Mouse (Mus musculus): ENCODE results near the gene Gpr37l1. TPM values are rescaled to one million over a fixed set of nuclear protein-coding genes. Genes with fewer than 3 reads are reported as not detected.

Gpr37l1 gene
- polyA plus RNA-seq (2012; rRNA removed) = 0.35 and 0.46 TPM in 2 replicates

DNA sequence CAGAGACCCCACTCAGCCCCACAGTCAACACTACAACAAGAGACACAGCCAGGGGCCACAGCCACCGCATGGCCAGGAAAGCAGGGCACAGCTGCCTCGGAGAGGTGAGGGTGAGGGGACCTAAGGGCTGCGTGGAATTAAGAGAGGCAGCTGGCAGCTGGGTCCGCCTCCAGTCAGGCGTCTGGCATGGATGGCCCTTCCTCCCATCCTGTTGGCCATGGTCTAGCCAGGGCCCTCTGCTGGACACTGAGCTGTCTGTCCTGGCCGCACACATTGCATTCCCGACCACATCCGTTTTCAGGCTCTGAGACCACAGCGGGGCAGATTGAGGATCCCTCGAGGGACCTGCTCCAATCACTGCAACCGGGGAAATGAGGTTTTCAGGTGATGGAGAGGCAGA lies at the start of gene Gpr37l1:
TSS of gene Gpr37l1 (minus strand) at position 247 of the 400 bp plus-strand sequence.
- no peak for TF ChIP-seq POLR2A (IDR thresholded peaks at IDR 0.05; ENCODE audit: borderline replicate concordance, extremely low read depth, insufficient read depth, insufficient read length, poor library complexity, severe bottlenecking)
- TF ChIP-seq CTCF (IDR thresholded peaks at IDR 0.05; ENCODE audit: borderline replicate concordance, extremely low read depth, insufficient read depth, insufficient read length) = no peak
- no peak for DNase-seq (ENCODE audit: low read depth)

DNA sequence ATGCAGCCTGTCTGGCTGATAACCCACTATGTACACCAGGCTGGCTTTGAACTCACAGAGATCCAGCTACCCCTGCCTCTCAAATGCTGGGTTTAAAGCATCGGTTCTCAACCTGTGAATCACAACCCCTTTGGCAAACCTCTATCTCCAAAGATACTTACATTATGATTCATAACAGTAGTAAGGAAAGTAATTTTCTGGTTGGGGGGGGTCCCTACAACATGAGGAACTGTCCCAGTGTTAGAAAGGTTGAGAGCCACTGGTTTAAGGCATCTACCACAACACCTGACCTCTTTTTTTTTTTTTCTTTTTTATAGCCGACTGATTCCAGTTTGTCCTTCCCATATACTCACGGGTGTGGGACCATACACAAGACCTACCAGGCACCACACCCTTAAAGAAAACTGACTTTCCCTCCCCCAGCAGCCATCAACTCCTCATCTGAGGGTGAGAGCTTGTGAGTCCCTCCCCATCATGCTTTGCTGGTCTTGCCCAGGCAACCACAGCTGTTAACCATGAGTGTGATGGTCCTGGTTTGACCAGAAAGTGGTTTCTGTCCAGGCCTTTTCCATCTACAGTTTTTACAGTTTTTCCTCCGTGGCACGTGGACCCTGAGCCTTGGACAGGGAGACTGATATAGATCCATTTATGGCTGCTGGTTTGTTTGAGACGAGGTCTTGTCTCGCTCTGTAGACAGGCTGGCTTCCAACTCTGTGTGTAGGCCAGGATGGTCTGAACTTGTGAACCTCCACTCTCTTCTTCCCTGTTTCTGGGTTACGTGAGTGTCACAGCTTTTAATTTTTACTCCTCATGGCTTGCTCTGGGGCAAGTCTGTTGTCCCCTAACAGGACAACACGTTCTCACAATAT lies 46.5 kb upstream of the Gpr37l1 start:
- no peak for DNase-seq (ENCODE audit: low read depth)
- no peak for TF ChIP-seq POLR2A (IDR thresholded peaks at IDR 0.05; ENCODE audit: borderline replicate concordance, extremely low read depth, insufficient read depth, insufficient read length, poor library complexity, severe bottlenecking)
- no peak for TF ChIP-seq CTCF (IDR thresholded peaks at IDR 0.05; ENCODE audit: borderline replicate concordance, extremely low read depth, insufficient read depth, insufficient read length)

DNA sequence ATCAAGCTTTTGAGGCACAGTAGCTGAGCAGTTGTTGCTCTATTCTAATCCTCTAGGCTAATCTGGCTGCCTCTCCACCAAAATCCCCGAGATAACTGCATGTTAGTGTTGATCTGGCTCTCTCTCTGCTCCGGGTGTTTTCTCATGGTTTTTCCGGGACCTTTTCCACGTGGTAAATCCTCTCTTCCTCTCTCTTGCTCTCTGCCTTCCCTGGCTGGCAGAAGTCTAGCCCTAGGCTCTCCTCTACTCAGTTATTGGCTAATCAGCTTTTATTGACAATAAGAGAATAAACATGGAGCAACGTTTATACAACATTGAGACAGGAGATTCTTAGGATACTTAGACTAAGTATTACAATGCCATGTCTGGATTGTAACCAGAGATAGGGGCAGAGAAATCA lies 42.9 kb upstream of the Gpr37l1 start:
- no peak for TF ChIP-seq POLR2A (IDR thresholded peaks at IDR 0.05; ENCODE audit: borderline replicate concordance, extremely low read depth, insufficient read depth, insufficient read length, poor library complexity, severe bottlenecking)
- DNase-seq (ENCODE audit: low read depth) = no peak

DNA sequence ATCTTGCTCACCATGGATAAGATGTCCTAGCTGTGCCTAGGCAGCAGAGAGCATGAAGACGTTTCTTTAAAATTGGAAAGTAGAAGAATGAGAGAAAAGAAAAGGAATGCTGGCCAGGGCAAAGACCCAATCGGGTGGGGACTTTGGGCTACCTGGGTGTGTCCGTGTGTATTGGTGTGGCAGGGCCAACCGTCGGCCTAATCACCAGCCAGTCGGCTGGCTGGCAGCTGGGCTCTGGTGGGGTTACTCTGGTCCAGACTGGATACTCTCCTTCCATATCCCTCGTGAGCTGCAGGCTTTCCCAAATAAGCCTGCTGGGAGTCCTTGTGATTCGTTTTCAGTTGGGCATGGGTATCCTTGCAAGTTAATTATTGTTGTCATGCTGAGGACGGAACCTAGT lies 41.2 kb upstream of the Gpr37l1 start:
- no peak for DNase-seq (ENCODE audit: low read depth)
- TF ChIP-seq CTCF (IDR thresholded peaks at IDR 0.05; ENCODE audit: borderline replicate concordance, extremely low read depth, insufficient read depth, insufficient read length) = no peak

DNA sequence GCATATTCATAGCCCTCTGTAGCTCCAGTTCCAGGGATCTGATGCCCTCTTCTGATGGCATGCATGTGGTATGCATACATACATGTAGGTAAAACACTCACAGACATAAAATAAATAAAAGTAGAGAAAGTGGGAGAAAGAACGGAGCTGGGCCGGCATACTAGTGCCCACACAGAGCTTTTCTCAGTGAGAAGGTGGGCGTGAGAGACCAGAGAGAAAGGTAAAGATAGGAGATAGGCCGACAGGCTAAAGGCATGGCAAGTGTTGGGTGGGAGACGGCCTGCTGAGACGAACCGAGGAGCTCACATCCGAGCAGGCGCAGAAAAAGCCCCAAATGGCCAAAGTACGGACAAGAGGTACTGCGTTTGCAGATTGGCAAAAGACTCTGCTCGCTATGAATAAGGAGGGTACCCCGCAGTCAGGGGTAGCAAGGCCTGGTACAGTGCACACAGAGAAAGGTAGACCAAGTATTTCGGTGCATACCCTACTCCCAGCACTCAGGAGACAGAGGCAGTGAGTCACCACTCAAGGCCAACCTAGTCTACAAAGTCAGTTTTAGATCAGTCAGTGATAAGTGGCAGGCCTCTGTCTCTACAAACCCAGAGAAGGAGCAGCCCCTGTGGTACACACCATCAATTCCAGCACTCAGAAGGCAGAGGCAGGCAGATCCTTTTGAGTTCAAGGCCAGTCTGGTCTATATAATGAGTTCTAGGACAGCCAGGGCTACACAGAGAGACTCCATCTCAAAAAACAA lies 39.3 kb upstream of the Gpr37l1 start:
- TF ChIP-seq CTCF (IDR thresholded peaks at IDR 0.05; ENCODE audit: borderline replicate concordance, extremely low read depth, insufficient read depth, insufficient read length) (no peak), POLR2A (IDR thresholded peaks at IDR 0.05; ENCODE audit: borderline replicate concordance, extremely low read depth, insufficient read depth, insufficient read length, poor library complexity, severe bottlenecking) (no peak)
- DNase-seq (ENCODE audit: low read depth) = no peak

DNA sequence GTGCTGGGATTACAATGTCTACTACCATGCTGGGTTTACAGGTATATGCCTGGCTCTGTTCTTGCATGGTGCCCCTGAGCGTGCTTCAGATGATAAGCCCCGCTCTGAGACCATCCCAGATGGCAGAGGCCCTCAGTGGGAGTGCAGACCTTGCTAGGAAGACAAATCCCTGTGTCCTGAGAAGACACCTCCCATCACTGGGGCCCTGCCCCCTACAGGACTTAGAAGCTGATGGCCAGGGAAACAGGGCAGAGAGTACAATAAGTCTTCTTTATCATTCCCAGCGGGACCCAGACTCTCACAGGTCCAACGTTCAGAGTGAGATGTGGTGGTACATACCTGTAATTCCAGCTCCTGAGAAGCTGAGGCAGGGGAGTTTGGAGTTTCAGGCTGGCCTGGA lies 37.8 kb upstream of the Gpr37l1 start:
- TF ChIP-seq POLR2A (IDR thresholded peaks at IDR 0.05; ENCODE audit: borderline replicate concordance, extremely low read depth, insufficient read depth, insufficient read length, poor library complexity, severe bottlenecking) = no peak
- no peak for TF ChIP-seq CTCF (IDR thresholded peaks at IDR 0.05; ENCODE audit: borderline replicate concordance, extremely low read depth, insufficient read depth, insufficient read length)
- DNase-seq (ENCODE audit: low read depth) = no peak

DNA sequence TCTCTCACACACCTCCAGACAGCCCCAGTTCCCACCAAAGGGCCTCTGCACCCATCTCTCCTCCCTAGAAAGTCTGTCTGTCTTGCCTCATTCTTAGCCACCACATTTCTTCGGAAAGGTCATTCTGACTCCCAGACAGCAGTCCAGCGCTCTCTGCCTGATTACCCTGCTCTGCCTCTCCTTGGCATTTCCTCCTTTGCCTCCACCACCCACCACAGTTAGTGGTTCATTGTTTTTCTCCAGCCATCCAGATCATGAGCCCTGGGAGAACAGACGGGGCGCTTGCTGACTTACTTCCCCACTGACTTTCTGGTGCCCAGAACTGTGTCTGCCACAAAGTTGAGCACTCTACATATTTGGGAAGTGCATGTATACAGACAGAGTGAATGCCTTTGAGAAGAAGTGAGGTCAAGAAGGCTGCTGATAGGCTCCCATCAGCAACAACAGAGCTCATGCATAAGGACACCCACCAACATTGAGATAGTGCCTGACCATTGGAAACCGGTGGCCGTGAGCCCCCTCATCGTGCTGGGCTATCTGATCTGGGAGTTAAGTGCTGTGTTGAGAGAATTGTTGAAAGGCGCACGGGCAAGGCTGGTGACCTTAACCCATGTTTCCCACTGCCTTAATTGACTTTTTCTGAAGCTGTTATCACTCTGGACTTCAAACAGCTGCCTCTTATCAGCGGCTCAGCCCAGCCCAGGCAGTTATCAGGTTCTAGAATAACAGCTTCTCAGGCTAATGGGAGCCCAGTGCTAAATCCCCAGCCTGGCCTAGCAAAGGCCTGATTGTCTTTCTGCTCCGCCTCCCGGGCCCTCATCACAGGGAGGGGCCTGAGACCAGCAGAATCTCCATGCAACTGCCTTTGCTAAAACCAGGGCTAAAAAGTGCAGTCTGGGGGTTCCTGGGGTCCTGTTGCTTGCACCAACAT lies 37.0 kb upstream of the Gpr37l1 start:
- no peak for TF ChIP-seq CTCF (IDR thresholded peaks at IDR 0.05; ENCODE audit: borderline replicate concordance, extremely low read depth, insufficient read depth, insufficient read length)
- no peak for TF ChIP-seq POLR2A (IDR thresholded peaks at IDR 0.05; ENCODE audit: borderline replicate concordance, extremely low read depth, insufficient read depth, insufficient read length, poor library complexity, severe bottlenecking)
- peak; percentile 27 for DNase-seq (ENCODE audit: low read depth)

DNA sequence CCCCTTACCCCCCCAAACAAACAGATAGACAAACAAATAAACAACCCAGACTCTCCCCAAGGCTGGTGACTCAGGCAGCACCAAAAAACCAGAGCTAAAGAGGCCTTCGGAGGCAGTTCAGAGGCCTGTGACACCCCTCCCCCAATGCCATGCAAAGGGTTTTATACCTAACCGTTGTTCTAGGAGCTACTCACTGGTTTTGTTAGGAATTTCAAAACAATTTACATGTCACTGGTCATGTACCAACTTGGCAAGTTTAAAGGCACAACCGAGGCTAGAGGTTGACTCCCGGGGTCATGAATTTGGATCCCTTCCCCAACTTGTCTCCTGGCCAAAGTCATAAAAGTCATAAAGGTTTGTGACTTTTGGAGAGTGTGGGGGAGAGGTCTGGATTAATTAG lies 32.9 kb upstream of the Gpr37l1 start:
- DNase-seq (ENCODE audit: low read depth) = no peak
- TF ChIP-seq CTCF (IDR thresholded peaks at IDR 0.05; ENCODE audit: borderline replicate concordance, extremely low read depth, insufficient read depth, insufficient read length) (no peak), POLR2A (IDR thresholded peaks at IDR 0.05; ENCODE audit: borderline replicate concordance, extremely low read depth, insufficient read depth, insufficient read length, poor library complexity, severe bottlenecking) (no peak)

DNA sequence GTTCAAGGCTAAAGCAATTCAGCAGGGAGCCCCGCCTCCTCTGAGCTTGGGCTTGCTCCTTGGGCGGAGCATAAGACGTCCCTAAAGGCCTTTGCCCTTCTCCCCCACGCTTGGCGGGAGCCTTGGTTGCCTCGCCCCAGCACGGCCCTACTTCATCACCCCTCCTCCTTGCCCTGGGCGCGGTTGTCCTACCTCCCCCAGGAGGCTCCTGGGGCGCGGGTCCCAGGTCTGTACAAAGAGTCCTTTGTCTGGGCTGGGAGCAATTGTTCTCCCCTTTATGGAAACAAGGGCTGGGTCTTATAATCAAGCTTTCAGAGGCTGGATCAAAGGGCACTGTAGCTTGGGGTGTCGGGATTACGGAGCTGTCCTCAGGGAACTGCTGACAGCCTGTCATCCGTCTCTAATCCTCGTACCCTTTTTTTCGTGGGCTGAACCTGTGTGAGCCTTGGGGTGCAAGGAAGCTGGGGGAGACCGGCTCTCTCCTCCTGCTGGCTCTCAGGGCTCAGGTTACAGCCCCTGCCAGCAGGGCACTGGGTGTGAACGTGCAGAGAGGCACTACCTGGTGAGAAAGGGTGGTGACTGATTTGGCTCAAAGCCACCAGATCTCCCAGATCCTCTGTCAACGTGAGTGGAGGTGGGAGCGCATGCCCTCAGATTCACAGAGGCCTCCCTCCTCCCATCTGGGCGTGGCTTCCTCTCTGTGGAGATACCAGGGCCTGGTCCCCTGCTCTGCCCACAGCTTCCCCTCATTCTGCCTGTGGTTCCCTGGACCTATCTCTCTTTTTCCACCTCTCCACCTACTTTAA lies 31.7 kb upstream of the Gpr37l1 start:
- TF ChIP-seq POLR2A (IDR thresholded peaks at IDR 0.05; ENCODE audit: borderline replicate concordance, extremely low read depth, insufficient read depth, insufficient read length, poor library complexity, severe bottlenecking) (no peak), CTCF (IDR thresholded peaks at IDR 0.05; ENCODE audit: borderline replicate concordance, extremely low read depth, insufficient read depth, insufficient read length) (no peak)

DNA sequence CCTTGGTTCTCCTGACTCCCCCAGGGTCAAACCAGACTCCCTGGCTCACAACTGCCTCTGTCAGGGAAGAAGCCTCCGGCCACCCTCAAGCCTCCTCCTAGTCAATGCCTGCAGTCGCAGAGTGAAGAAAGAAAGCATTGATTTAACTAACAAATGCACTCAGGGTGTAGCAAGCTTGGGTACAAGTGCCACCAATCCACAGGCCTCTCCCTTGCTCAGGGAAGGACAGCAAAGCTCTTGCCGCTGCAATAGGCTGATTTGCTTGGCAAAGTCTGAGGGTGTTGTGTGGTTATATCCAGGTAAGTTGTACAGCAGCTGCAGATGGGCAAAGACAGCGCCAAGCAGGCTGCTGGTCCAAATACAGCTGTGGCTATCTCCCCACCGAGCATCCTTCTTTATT lies 30.9 kb upstream of the Gpr37l1 start:
- DNase-seq (ENCODE audit: low read depth) = peak; percentile 13
- TF ChIP-seq POLR2A (IDR thresholded peaks at IDR 0.05; ENCODE audit: borderline replicate concordance, extremely low read depth, insufficient read depth, insufficient read length, poor library complexity, severe bottlenecking) = no peak
- TF ChIP-seq CTCF (IDR thresholded peaks at IDR 0.05; ENCODE audit: borderline replicate concordance, extremely low read depth, insufficient read depth, insufficient read length) = no peak

More for the DNA sequence above, 31.7 kb upstream of the Gpr37l1 start:
- peak; percentile 67 for DNase-seq (ENCODE audit: low read depth)

Data from brain, embryonic 14.5 days (tissue).